Mouse (Mus musculus) neutrophil, adult 65 days (primary cell): Measurements from ENCODE around the gene Srf. TPM values are rescaled to one million over a fixed set of nuclear protein-coding genes. Genes with fewer than 3 reads are reported as not detected.

Source experiments
- total RNA-seq: library from RNA; stranded (reverse); gene quantifications from 2 replicates; pipeline ENCODE4 v1.2.4, GENCODE M21; 2023

Srf gene
- total RNA-seq: 41.9 and 58.0 TPM in 2 replicates

DNA sequence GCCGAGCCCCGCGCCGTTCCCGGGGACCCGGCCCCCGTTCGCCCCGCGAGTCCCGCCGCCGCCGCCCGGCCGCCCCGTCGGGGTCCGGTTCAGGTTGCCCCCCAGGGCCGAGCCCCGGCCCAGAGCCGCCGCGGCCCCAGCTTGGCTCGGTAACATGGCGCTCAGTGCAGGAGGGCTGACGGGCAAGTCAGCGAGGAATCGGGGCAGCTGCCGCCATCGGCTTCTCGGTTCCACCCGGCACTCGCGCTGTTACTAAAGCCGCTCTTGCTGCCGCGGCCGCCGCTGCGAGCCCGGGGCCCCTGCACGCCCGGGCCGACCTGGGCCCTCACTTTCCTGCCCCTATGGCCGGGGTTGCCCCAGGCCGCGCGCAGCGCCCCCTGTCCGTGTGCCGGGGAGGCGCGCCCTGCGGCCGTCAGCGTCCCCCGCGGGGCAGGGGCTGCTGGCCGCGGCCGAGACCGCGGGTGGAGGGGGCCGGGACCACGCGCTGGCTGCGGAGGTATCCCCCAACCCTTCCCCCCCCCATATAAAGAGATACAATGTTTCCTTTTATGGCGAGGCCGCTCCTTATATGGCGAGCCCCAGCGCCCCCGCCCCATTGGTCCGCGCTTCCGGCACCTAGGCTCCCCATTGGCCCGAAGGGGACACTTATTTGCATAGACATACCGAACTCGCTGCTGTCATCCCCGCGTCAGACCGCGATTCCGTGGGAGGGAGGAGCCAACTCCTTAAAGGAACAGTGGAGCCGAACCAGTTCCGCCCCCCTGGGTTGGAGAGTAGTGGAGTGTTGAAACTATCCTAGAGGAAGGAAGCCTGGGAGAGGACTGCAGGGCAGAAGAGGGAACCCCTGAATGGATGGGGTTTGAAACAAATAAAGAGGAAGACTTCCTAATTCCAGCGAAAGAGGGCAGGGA lies at the start of gene Srf:
TSS of gene Srf (minus strand) at position 503 of the 911 bp plus-strand sequence.

GRCm38 (mm10) chr17:46545813-46546564 lies 10.0 kb downstream of the Srf start, which contains the start of gene Cul9:
Gene Cul9, minus strand, starts transcription at chr17:46546388.

Other genes with a start within 250 kb of the Srf start
- gene Abcc10, start 227.8 kb downstream of the Srf start, total RNA-seq: 6.1 and 6.7 TPM in 2 replicates
- gene Zfp318, start 172.4 kb downstream of the Srf start, total RNA-seq: 1.8 and 7.0 TPM in 2 replicates
- not detected in 2 replicates for gene Crip3, start 127.2 kb downstream of the Srf start, total RNA-seq
- not detected in 2 replicates for gene Slc22a7, start 117.7 kb downstream of the Srf start, total RNA-seq
- gene Ttbk1, start 68.5 kb downstream of the Srf start, total RNA-seq: not detected in 2 replicates
- 2.2 and 2.4 TPM in 2 replicates for gene Dnph1, start 59.5 kb downstream of the Srf start, total RNA-seq
- 3.0 and 4.5 TPM in 2 replicates for gene Cul9, start 9.8 kb downstream of the Srf start, total RNA-seq
- gene Ptk7, start 73.3 kb upstream of the Srf start, total RNA-seq: 0.11 and 0.38 TPM in 2 replicates
- 28.2 and 32.4 TPM in 2 replicates for gene Klc4, start 89.8 kb upstream of the Srf start, total RNA-seq
- gene Mrpl2, start 90.1 kb upstream of the Srf start, total RNA-seq: 15.6 and 21.9 TPM in 2 replicates
- gene Cul7, start 94.2 kb upstream of the Srf start, total RNA-seq: 1.2 and 3.0 TPM in 2 replicates
- 8.5 and 14.2 TPM in 2 replicates for gene Rrp36, start 118.2 kb upstream of the Srf start, total RNA-seq
- gene Mea1, start 122.6 kb upstream of the Srf start, total RNA-seq: 34.1 and 39.8 TPM in 2 replicates
- gene Klhdc3, start 124.7 kb upstream of the Srf start, total RNA-seq: 37.8 and 49.3 TPM in 2 replicates
- gene Ppp2r5d, start 148.9 kb upstream of the Srf start, total RNA-seq: 26.0 and 27.5 TPM in 2 replicates
- 18.7 and 24.4 TPM in 2 replicates for gene Pex6, start 155.3 kb upstream of the Srf start, total RNA-seq
- 3.2 and 3.7 TPM in 2 replicates for gene Gnmt, start 173.0 kb upstream of the Srf start, total RNA-seq
- gene Cnpy3, start 196.0 kb upstream of the Srf start, total RNA-seq: 77.2 and 118 TPM in 2 replicates
- not detected in 2 replicates for gene Ptcra, start 207.5 kb upstream of the Srf start, total RNA-seq
- gene 2310039H08Rik, start 216.5 kb upstream of the Srf start, total RNA-seq: 8.1 and 10.7 TPM in 2 replicates
- 36.0 and 45.6 TPM in 2 replicates for gene Rpl7l1, start 226.5 kb upstream of the Srf start, total RNA-seq